Mouse (Mus musculus): ENCODE measurements at regions not wholly inside any gene's neighbourhood (a gene's known extent, or its start where the extent isn't known, plus 50 kb on each side); places are given as distances from the start of the nearest gene placed in this dataset.

GRCm38 (mm10) chr15:51248789-51249040 is 2636.0 kb upstream of the Gm7489 start:
- no peak for DNase-seq (ENCODE audit: extremely low spot score in 1 of 2, low spot score in 1 of 2)

DNA sequence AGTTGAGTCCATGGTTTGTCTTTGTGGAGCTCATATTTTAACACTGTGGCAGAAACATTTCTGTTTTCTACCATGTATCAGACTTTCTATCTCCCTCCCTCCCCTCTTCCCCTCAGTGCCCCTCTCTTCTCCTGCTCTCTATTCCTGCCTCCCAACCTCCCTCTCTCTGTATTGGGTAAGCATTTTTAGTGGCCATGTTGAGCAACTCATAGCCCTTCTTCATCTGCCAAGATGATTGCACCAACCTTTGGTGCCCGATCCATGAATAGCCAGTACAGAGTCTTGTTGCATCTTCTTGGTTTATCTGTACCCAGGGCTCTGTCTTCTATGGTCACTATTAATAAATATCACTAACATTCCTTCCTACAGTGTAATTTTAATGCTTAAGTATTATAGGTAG is 2630.6 kb upstream of the Gm7489 start:
- no peak for DNase-seq (ENCODE audit: extremely low spot score in 1 of 2, low spot score in 1 of 2)

DNA sequence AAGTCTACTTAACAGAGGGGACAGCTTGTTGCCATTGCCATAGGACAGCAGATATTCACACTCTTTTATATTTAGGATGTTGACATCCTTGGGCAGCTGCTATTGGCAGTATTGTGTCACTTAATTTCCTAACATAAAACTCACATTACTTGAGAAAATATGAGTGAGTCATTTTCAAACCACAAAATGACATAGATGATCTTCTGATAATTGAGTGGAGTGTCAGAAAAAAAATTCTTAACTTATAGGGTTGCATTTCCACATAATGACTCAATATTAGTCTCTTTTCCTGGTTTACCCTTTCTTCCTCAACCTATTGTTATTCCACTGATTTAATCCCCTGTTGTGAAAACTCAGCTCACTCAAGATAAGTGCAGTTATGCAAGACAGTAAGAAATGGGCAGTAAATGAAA is 2629.5 kb upstream of the Gm7489 start:
- DNase-seq (ENCODE audit: extremely low spot score in 1 of 2, low spot score in 1 of 2) = no peak

DNA sequence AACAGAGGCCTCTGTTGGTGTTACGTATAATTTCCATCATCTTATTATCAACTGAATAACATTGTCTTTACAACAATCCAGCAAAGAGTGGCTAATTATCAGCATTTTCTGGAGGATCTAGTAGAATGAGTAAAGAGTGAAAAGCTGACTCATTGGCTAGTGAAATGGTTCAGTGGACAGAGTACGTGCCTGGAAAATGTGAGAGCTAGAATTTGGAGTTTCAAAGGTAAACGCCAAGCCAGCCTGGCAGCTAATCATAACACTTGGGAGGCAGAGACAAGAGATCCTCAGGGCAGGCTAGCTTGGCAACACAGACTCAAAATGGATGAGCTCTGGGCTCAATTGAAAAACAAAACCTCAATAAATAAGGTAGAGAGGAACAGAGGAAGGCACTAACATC is 2628.0 kb upstream of the Gm7489 start:
- DNase-seq (ENCODE audit: extremely low spot score in 1 of 2, low spot score in 1 of 2) = no peak

GRCm38 (mm10) chr15:51264599-51265163 is 2620.0 kb upstream of the Gm7489 start:
- no peak for DNase-seq (ENCODE audit: extremely low spot score in 1 of 2, low spot score in 1 of 2)

GRCm38 (mm10) chr15:51265971-51266370 is 2618.7 kb upstream of the Gm7489 start:
- DNase-seq (ENCODE audit: extremely low spot score in 1 of 2, low spot score in 1 of 2) = no peak

DNA sequence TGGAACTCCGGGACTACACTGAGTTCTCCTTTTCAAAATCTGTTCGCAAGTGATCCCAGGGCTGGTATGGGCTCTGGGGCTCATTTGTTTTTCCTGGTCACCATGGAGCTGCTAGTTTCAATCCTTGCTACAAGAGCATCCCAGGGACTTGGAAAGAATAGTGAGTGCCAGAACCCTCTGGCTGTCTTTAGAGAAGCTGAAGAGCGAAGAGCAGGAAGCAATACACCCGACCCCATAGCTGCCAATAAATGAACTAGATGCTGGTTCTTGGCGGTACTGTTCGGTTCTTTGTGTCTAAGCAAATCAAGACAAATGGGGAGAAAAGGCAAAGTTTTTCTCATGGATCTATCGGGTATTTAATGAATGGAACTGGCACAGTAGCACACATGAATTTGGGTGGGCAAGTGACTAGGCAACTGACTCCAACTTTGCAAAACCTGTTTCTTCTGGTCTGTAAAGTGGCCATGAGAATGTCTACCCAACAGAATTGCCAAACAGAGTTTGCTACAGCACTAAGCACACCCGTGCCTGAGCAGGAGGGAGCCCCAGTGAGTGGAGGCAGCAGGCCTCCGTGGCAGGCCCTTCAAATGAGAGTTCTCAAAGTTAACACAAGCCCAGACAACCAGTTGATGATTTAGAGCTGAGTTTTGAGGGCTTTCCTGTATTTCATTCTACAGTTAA is 2612.9 kb upstream of the Gm7489 start:
- DNase-seq (ENCODE audit: extremely low spot score in 1 of 2, low spot score in 1 of 2) = no peak

- no peak for DNase-seq (ENCODE audit: extremely low spot score in 1 of 2, low spot score in 1 of 2)
These were observed 2599.4 kb upstream of the Gm7489 start for GRCm38 (mm10) chr15:51285334-51285733.

GRCm38 (mm10) chr15:51286352-51286751 is 2598.4 kb upstream of the Gm7489 start:
- no peak for DNase-seq (ENCODE audit: extremely low spot score in 1 of 2, low spot score in 1 of 2)

GRCm38 (mm10) chr15:51288911-51289432 is 2595.7 kb upstream of the Gm7489 start:
- DNase-seq (ENCODE audit: extremely low spot score in 1 of 2, low spot score in 1 of 2) = no peak

DNA sequence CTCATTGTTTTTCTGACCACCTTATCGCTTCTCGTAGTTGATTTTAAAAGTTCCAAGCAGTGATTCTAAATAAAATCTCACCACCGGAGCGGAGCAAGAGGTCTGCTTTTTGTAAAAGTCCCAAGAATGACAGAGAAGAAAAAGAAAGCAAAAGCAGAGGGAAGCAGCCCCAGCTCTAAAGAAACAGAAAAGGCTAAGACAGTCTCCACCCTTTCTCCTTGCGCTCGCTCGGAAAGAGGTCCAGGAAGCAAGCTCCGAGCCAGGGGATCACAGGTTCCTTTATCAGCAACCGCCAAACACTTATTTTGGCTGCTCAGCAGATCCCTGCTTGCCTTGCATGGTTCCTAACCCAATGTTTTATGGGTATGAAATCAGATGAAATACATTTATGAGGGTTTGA is 2594.8 kb upstream of the Gm7489 start:
- DNase-seq (ENCODE audit: extremely low spot score in 1 of 2, low spot score in 1 of 2) = no peak

DNA sequence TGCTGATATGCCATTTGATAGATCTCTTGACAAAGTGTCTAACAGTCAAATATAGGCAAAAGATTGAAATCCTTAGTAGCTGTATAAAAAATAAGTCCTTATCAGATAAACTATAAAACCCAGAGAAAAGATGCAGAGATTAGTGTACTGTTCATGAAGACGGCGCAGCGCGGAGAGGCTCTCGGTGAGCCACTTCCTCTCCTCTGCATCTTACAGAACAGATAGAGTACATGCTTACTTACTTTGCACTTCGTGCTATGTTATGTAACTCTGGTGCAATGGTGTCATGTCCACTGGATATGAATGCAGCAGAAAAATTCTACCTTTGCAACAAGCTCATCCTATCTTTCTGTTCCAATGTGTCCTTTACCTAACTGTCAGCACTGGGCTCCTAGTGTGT is 2593.5 kb upstream of the Gm7489 start:
- DNase-seq (ENCODE audit: extremely low spot score in 1 of 2, low spot score in 1 of 2) = no peak

DNA sequence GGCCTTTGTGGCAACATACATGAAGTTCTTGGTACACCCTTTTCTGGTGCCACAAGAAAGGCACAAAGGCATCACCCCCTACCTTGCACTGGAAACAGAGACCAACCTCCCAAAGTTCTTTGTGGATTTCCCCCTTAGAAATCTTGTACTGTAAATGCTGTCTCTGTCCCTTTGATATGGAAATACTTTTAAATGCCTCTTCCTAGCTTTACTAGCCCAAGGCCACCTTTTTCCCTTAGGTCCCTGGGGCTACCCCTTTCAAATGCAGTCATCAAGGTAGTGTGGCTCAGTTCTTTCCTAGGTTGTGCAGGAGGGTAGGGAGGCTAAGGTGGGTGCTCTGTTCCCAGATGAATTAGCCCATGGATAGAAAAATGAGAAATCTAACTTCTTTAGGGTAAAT is 2587.9 kb upstream of the Gm7489 start:
- no peak for DNase-seq (ENCODE audit: extremely low spot score in 1 of 2, low spot score in 1 of 2)

DNA sequence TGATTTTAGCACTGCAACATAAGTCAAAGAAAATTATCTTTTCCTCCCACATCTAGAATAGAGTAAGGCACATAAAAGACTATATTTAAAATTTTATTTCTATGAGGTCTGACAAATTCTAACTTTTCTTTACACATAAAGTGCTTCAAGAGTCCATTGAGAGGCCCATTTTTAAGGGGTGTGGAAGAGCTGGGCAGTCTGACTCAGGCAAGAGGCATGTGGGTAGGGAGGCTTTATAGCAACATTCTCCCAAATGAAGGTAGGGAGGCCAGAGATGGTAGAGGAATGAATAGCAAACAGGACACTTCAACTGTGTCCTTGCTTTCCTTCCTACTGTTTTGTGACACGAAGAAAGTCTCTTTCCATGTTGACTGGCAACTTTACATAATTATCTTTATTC is 2566.6 kb upstream of the Gm7489 start:
- no peak for DNase-seq (ENCODE audit: extremely low spot score in 1 of 2, low spot score in 1 of 2)

DNA sequence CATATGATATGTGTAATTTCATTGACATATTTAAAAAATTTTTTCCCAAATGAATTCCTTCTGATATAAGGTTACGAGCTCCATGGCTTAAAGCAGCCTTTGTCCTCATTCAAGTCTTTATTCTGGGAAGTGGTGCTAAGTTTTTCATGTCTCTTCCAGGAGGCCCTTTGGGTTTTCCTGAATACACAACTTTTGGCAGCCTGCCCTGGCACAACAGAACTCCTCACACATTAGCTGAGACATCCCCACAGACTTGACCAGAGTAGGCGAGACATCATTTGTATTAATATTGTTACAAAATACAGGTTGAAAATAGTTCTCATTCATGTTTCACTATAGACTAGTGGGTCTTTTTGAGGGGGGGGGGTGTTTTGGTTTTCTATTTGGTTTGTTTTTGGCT is 2565.9 kb upstream of the Gm7489 start:
- no peak for DNase-seq (ENCODE audit: extremely low spot score in 1 of 2, low spot score in 1 of 2)

DNA sequence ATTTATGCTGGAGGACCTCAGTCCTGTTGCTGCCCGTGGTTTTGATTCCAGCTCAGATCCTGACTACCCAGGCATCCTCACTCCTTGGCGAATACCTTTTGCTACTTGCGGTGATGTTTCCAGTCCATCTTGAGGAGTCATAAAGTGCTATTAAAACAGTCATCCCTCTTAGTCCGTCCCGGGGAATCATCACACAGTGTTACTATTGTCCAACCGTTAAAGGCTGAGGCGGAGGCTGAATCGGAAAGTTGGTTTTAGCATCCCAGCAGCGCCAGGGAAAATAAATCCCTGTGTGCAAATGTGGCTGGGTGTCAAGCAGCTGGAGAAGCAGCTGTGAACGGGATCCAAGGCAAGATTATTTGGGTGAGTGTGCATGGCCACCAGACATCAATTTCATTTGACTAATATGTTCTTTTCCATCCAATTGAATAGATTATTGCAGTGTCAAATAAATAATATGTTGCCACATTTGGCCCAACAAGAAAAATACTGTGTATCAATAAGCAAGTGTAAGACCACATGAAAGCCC is 2564.3 kb upstream of the Gm7489 start:
- DNase-seq (ENCODE audit: extremely low spot score in 1 of 2, low spot score in 1 of 2) = no peak

DNA sequence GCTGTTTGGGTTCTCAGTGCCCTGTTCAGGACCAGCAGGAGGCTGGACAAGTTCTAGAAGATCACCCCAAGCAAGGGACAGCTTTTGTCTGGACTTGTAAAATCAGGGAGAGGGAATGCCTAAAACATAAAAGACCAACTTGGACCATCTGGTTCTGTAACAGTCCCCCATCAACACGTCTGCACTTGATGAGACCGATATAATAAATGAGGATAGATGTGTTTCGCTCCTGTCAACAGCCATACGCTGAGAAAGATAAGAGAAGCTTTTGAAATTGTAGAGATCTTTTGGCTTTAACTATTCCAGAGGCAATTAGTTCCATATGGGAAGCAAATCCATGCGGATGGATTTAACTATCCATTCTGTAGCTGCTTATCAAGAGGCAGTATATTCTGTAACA is 2561.4 kb upstream of the Gm7489 start:
- no peak for DNase-seq (ENCODE audit: extremely low spot score in 1 of 2, low spot score in 1 of 2)

DNA sequence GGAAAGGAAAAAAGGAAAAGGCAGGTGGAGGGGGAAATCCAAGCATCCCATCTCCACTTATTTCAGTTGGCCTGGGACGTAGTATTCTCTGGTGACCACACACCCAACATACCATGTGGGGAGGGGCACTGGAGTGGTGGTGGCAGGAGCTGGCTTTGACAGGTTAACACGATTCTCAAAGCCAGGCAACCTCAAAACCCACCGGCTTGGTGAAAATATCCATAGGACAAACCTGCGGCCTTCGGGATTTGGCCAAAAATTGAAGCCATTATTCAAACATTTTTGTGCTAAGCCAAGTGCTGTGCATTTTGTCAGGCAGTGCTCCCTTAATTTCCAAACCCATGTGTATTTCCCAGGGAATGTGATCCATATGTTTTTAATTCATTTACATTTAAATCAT is 2560.5 kb upstream of the Gm7489 start:
- no peak for DNase-seq (ENCODE audit: extremely low spot score in 1 of 2, low spot score in 1 of 2)

- no peak for DNase-seq (ENCODE audit: extremely low spot score in 1 of 2, low spot score in 1 of 2)
These were observed 2557.0 kb upstream of the Gm7489 start for GRCm38 (mm10) chr15:51327702-51328101.

GRCm38 (mm10) chr15:51336441-51336840 is 2548.3 kb upstream of the Gm7489 start:
- no peak for DNase-seq (ENCODE audit: extremely low spot score in 1 of 2, low spot score in 1 of 2)

DNA sequence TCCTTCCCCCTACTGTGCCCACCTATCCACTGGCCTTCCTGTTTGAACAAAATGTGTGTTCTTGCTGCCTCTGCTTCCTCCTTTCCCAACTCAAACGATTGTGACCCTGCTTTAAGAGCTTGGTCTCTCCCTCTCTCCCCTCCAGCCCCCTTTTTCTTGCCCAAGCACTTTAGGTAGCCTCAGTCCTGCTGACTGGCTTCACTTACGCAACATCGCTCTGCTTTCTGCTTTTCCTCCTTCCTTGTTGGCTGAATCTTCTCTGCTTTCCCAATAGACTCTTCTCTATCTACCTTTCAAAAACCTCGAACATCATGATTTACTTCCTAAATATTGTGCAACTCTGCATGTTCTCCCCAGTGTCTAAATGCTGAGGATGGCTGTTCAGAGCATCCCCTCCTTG is 2538.4 kb upstream of the Gm7489 start:
- no peak for DNase-seq (ENCODE audit: extremely low spot score in 1 of 2, low spot score in 1 of 2)

DNA sequence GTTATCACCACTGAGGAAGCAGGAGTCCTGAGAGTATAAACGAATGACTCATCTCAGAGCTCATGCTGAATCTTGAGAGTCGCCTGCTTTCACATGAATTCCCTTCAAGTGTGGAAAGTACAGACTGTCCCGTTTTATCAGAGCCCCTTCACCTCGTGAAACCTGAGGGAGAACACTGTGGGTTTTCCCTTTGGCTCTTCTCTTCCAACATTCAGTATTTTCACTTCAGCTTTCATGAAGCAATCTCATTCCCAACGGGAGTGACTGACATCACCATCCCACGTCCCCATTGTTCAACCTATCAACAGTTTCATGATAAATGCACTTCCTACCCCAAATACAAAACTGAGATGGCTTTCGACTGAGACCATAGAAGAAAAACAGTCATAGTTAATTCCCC is 2521.3 kb upstream of the Gm7489 start:
- DNase-seq (ENCODE audit: extremely low spot score in 1 of 2, low spot score in 1 of 2) = no peak

DNA sequence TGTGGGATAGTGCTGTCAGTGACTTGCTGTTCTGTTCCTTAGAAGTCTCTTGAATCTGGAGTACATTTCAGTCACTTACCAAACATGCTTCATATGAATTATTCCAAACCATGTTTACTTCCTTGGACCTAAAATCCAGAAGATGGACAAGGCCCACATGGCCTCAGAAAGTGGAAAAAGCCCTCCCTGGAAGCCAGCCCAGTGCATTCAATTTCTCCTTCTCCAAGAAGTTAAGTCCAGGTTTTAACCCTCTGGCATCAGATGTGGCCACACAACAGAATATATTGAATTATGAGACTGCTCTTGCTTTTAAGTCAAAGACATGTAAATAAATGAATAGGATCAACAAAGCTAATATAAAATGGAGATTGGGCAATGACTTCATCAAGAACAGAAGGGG is 2513.5 kb upstream of the Gm7489 start:
- no peak for DNase-seq (ENCODE audit: extremely low spot score in 1 of 2, low spot score in 1 of 2)

Data from frontal cortex, adult 2 months (tissue).